Mouse (Mus musculus) CH12.LX (cell line): ENCODE results near the gene Dip2b.

Experiments used
- CTCF ChIP-seq, 2 experiments: IDR thresholded peaks in 1 of 2; conservative IDR thresholded peaks in 1 of 2; 2 replicates each; pipeline ENCODE4 v1.5.1; 2011 to 2012; ENCODE audit warnings: low read depth in 2 of 2, low read length in 2 of 2, improper control_type of control experiment in 1 of 2, inconsistent platforms in 1 of 2, mild to moderate bottlenecking in 1 of 2, moderate library complexity in 1 of 2
- EP300 ChIP-seq: IDR thresholded peaks from 2 replicates; pipeline ENCODE4 v1.6.1; 2011; ENCODE audit warnings: low read length, improper control_type of control experiment
- ETS1 ChIP-seq: conservative IDR thresholded peaks from 2 replicates; pipeline ENCODE4 v1.6.1; 2012; ENCODE audit warnings: low read depth, mild to moderate bottlenecking, inconsistent platforms, low read length, improper control_type of control experiment, moderate library complexity
- JUND ChIP-seq: conservative IDR thresholded peaks from 2 replicates; pipeline ENCODE4 v1.6.1; 2011; ENCODE audit warnings: low read depth, low read length, improper control_type of control experiment
- MAX ChIP-seq: IDR thresholded peaks from 2 replicates; pipeline ENCODE4 v1.6.1; 2011; ENCODE audit warnings: low read length, improper control_type of control experiment
- NRF1 ChIP-seq: IDR thresholded peaks from 2 replicates; pipeline ENCODE4 v1.6.1; 2014; ENCODE audit warnings: low read depth, mild to moderate bottlenecking, inconsistent platforms, low read length, improper control_type of control experiment, moderate library complexity
- POLR2A ChIP-seq: IDR thresholded peaks from 2 replicates; pipeline ENCODE4 v1.6.1; 2011; ENCODE audit warnings: low read depth, mild to moderate bottlenecking, improper control_type of control experiment, low read length
- POLR2AphosphoS2 ChIP-seq: IDR thresholded peaks from 2 replicates; pipeline ENCODE4 v1.6.1; 2011; ENCODE audit warnings: low read depth, low read length, improper control_type of control experiment

DNA sequence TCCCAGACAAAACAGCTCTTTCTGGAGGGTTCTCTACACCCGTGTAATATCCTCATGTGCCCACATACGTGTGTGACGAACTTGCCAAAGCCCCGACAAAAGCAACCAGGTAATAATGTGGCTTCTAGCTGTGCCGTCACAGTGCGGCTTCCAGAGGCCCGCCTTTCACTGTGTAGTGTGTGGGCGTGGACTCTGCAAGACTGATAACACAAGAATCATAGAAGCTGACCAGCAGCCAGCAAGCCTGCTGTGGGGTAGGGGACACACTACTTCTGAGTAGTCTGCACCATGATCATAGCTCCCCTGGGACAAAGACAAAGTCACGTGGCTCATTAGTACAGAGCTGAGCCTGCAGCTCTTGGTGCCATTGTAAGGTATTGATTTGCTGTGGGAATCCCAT lies 147.8 kb downstream of the Dip2b start:
- no peak for TF ChIP-seq ETS1
- no peak for TF ChIP-seq POLR2A
- no peak for TF ChIP-seq CTCF (conservative IDR thresholded peaks at IDR 0.05 in 1 of 2, IDR thresholded peaks at IDR 0.05 in 1 of 2; ENCODE audit: low read depth in 2 of 2, low read length in 2 of 2)
- no peak for TF ChIP-seq NRF1
- TF ChIP-seq POLR2AphosphoS2: no peak
- TF ChIP-seq MAX: no peak
- no peak for TF ChIP-seq JUND
- TF ChIP-seq EP300: no peak
